Mouse (Mus musculus): ENCODE measurements at regions not wholly inside any gene's neighbourhood (a gene's known extent, or its start where the extent isn't known, plus 50 kb on each side); places are given as distances from the start of the nearest gene placed in this dataset.

- no peak for DNase-seq (ENCODE audit: low read depth, low spot score)
Observed at GRCm38 (mm10) chr7:125254302-125254701, 190.2 kb upstream of the Kdm8 start.

- no peak for DNase-seq (ENCODE audit: low read depth, low spot score)
Observed at GRCm38 (mm10) chr7:125259016-125259415, 185.5 kb upstream of the Kdm8 start.

DNA sequence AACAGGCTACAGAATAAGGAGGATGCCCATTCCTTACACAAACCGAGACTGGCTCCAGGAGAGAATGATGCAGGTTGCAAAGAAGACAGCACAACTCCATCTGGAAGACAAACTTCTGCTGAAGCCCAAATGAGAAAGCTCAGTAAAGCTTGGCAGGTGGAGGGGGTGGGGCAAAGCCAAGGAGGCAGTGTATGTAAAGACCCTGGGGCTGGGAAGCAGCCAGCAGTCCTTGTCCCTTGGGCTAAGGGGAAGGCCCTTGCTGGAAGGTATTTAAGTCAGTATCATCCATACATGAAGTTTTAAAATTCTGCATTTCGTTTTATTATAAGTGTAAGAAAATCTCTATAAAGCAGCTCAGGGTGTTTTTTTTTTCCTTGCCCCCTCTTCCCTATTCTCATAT, 182.3 kb upstream of the Kdm8 start:
- no peak for DNase-seq (ENCODE audit: low read depth, low spot score)

DNA sequence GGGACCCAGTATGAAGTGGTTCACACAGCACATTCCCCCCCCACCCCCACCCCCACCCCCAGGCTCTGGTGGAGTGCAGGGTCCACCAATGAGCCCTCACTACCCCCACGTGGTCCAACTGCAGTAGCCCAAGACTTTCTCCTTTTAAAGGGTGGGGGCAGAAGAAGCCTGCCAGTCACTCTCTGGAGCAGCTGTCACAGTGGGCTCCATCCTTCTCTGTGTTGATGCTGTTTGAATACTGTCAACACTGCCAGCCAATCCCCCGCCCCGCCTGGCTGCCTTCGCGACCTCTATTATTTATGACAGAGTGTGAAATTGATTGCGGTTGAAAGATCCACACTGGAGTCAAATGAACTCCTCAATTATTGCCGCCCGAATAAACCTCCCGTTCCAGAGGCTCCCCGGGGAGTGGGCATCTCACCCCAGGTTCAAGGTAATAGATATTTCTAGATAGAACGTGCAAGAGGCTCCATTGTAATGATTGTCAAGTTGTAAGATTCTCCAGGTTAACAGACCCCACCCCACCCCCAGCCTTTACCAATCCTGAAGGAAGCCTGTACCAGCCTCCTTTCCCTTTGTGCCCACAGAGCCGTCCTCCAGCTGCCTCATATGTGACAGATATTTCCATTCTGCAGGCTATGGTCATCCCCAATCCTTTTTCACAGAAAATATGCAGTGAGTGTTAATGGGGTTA, 181.7 kb upstream of the Kdm8 start:
- no peak for DNase-seq (ENCODE audit: low read depth, low spot score)

- DNase-seq (ENCODE audit: low read depth, low spot score), result no peak
Observed at GRCm38 (mm10) chr7:125263756-125264155, 180.7 kb upstream of the Kdm8 start.

GRCm38 (mm10) chr7:125270711-125271110, 173.8 kb upstream of the Kdm8 start:
- no peak for DNase-seq (ENCODE audit: low read depth, low spot score)

GRCm38 (mm10) chr7:125271356-125271755, 173.1 kb upstream of the Kdm8 start:
- no peak for DNase-seq (ENCODE audit: low read depth, low spot score)

- DNase-seq (ENCODE audit: low read depth, low spot score), result no peak
Observed at GRCm38 (mm10) chr7:125281371-125281770, 163.1 kb upstream of the Kdm8 start.

- no peak for DNase-seq (ENCODE audit: low read depth, low spot score)
Observed at GRCm38 (mm10) chr7:125295226-125295625, 149.2 kb upstream of the Kdm8 start.

DNA sequence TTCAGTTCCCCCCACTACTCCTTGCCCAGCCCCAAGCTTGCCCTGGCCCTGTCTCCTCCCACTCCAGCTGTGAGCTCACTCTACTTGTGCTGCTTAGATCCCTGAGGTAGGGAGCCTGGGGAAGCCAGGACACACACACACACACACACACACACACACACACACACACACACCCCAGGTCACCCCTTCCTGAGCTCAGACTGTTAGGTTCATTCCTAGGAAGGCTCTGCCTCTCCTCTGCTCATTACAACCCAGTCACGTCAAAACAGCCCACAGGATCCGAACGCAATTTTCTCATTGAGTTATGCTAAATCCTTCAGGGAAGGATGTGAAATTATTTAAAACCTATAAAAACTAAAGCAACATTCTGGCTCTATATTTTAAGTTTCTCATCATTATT, 136.0 kb upstream of the Kdm8 start:
- DNase-seq (ENCODE audit: low read depth, low spot score), result no peak

DNA sequence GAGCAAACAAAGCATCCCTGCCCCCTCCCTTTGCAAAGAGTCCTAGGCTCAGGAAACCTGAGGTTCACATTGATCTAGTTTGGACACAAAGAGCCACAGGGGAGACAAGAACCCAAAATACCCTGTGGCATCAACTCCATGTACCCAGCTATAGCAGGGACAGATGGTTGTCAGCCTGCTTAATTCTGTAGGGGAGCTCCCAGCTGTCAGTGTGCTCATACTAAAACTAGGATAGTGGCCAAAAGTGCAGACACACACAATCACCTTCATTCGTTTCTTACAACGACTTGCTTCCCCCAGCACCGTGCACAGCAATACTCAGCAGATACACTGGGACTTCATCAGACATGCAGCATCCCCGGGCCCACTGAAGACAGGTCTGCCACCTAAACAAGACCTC, 133.5 kb upstream of the Kdm8 start:
- DNase-seq (ENCODE audit: low read depth, low spot score), result no peak

- DNase-seq (ENCODE audit: low read depth, low spot score), result no peak
Observed at GRCm38 (mm10) chr7:125313604-125314003, 130.9 kb upstream of the Kdm8 start.

DNA sequence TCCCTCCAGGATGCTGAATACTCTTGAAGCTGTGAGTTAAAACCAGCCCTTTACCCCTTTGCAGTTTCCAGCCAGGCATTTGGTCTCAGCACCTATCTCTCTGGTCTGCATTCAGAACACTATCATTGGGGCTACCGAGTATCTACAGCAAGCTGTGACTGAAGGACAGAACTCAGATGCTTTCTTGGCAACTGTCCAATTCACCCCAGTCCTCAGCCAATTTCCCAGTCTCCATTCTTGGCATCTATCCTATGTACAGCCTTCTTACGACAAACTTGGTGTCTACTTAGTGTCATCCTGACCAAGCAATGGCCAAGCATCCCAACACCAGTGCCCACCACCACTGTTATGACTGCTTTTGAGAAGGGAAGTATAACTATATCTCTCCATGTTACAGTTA, 109.7 kb upstream of the Kdm8 start:
- no peak for DNase-seq (ENCODE audit: low read depth, low spot score)

GRCm38 (mm10) chr7:125335586-125336165, 108.8 kb upstream of the Kdm8 start:
- DNase-seq (ENCODE audit: low read depth, low spot score), result no peak

GRCm38 (mm10) chr7:125336826-125337225, 107.7 kb upstream of the Kdm8 start:
- no peak for DNase-seq (ENCODE audit: low read depth, low spot score)

GRCm38 (mm10) chr7:125338177-125338751, 106.2 kb upstream of the Kdm8 start:
- DNase-seq (ENCODE audit: low read depth, low spot score), result no peak

DNA sequence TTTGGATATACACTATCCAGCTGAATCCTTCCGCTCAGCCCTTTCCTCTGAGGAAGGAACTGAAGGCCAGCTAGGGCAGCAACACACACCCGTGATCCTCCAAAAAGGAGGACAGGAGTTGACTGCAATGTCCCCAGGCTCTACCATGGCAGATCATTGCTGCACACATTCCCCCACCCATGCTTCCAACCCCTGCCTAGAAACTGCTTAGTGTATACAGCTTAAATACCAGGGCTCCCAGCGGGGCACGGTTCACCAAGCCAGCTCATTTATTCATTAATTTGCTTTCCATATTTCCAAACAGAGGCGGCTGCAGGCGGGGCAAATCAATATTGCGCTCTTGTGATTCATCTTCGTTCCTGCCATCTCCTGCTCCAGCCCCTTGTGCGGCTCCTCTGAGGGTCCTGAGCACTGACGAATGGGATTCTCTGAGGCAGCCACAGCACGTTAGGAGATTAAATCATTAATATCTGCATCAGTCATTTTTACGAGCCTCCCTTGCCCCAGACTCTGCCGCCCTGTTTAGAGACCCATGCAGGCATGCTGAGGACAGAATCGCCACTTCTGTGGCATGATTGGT, 104.1 kb upstream of the Kdm8 start:
- DNase-seq (ENCODE audit: low read depth, low spot score), result no peak

GRCm38 (mm10) chr7:125349606-125350005, 94.9 kb upstream of the Kdm8 start:
- no peak for DNase-seq (ENCODE audit: low read depth, low spot score)

GRCm38 (mm10) chr7:125354211-125354610, 90.3 kb upstream of the Kdm8 start:
- DNase-seq (ENCODE audit: low read depth, low spot score), result no peak

- no peak for DNase-seq (ENCODE audit: low read depth, low spot score)
Observed at GRCm38 (mm10) chr7:125354956-125355355, 89.5 kb upstream of the Kdm8 start.

DNA sequence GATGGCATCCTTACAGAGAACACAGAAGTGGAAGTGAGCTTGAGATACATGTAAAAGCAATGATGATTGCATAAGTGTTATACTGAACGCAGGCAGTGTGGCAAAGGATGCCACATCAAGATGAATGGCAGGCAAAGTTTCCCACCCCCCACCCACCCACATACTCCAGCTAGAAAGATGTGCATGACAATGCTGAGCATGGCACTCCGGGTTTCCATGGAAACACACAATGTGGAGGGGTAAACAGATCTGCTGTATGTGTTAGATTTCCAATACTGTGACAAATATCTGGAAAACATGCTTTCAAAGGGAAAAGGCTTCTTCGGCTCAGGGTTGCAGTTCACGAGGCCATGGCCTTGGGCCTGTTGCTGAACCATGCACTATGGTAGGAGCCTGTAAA, 86.5 kb upstream of the Kdm8 start:
- DNase-seq (ENCODE audit: low read depth, low spot score), result no peak

GRCm38 (mm10) chr7:125383021-125383420, 61.5 kb upstream of the Kdm8 start:
- no peak for DNase-seq (ENCODE audit: low read depth, low spot score)

- DNase-seq (ENCODE audit: low read depth, low spot score), result no peak
Observed at GRCm38 (mm10) chr7:125384171-125384570, 60.3 kb upstream of the Kdm8 start.

All from c-Kit-negative CD71-positive TER-119-positive erythroid progenitor cells, embryonic 14.5 days (primary cell).